Comparison of ENCODE assay signal across 8 mouse cellular contexts in genomic region chr11:119046601-119047245, GRCm38 (mm10). TPM values are rescaled to one million over a fixed set of nuclear protein-coding genes. Genes with fewer than 3 reads are reported as not detected.
A peak's percentile ranks its signal among the peaks of the same experiment; 100 is the strongest.
DNase-seq lines count a peak whose midpoint lies in the region; ATAC-seq lines count a peak whose summit lies in the region.

No protein-coding gene starts in this region.

- no peak for ATAC-seq in heart, embryonic 13.5 days (ENCODE audit: extremely low read depth, insufficient number of reproducible peaks, low FRiP score, low TSS enrichment)
- peak; percentile 15; the same call in 1 of the 2 replicates for ATAC-seq in kidney, embryonic 14.5 days (ENCODE audit: low FRiP score, low TSS enrichment)

- no peak overlapping the region for H3K27ac ChIP-seq in heart, embryonic 13.5 days (replicated peaks)
- H3K27ac ChIP-seq in kidney, embryonic 14.5 days (ENCODE audit: low read depth, low read length): no peak overlapping the region

- H3K9me3 ChIP-seq in heart, embryonic 13.5 days: no peaks in the 10 kb centered on the region
- no peaks in the 10 kb centered on the region for H3K9me3 ChIP-seq in kidney, embryonic 14.5 days (ENCODE audit: control insufficient read depth, low read length)

- H3K9ac ChIP-seq in heart, embryonic 13.5 days: peak overlapping the region; percentile 58
- peak overlapping the region; percentile 25; the same call in 1 of the 2 replicates for H3K9ac ChIP-seq in kidney, embryonic 14.5 days (ENCODE audit: low read depth, low read length)

- no peaks in the 10 kb centered on the region for H3K36me3 ChIP-seq in heart, embryonic 13.5 days
- no peaks in the 10 kb centered on the region for H3K36me3 ChIP-seq in kidney, embryonic 14.5 days (ENCODE audit: control insufficient read depth, insufficient read depth, low read length)

- H3K4me2 ChIP-seq in heart, embryonic 13.5 days: peak overlapping the region; percentile 69
- H3K4me2 ChIP-seq in kidney, embryonic 14.5 days (replicated peaks; ENCODE audit: low read depth, low read length): peak overlapping the region; percentile 53

- peak overlapping the region; percentile 43 for H3K4me3 ChIP-seq in heart, embryonic 13.5 days
- H3K4me3 ChIP-seq in kidney, embryonic 14.5 days (ENCODE audit: low read length): peak overlapping the region; percentile 30

- H3K4me1 ChIP-seq in heart, embryonic 13.5 days: peaks cover 49% of the 10 kb centered on the region
- peaks cover 33% of the 10 kb centered on the region for H3K4me1 ChIP-seq in kidney, embryonic 14.5 days (ENCODE audit: control insufficient read depth, insufficient read depth, low read length)

- H3K27me3 ChIP-seq in heart, embryonic 13.5 days (replicated peaks): peaks cover 100% of the 10 kb centered on the region
- H3K27me3 ChIP-seq in kidney, embryonic 14.5 days (ENCODE audit: control insufficient read depth, insufficient read depth, low read length): peaks cover 98% of the 10 kb centered on the region

- peak; percentile 56 to 73 for DNase-seq in cerebellum, postnatal 10 days
- DNase-seq in cerebellum, postnatal 36 days: no peak
- DNase-seq in adrenal gland, postnatal 14 days: peak; percentile 81
- DNase-seq in lung, postnatal 10 days: peak; percentile 85
- peak; percentile 53 for DNase-seq in skeletal muscle tissue, adult 2 months (ENCODE audit: low read depth, low spot score)
- DNase-seq in layer of hippocampus, adult 9-11 months: no peak

- 2% methylated on average over 39 of the region's 39 CpGs for WGBS in heart, embryonic 13.5 days
- under 1% methylated on average over 39 of the region's 39 CpGs for WGBS in kidney, embryonic 14.5 days

RNA-seq across cellular contexts. Expression of gene Cbx8, which starts 6.0 kb away (rescaled TPM):
- total RNA-seq in adrenal gland, postnatal 14 days (2021): 13.1 and 16.7 TPM in 2 replicates
- 6.1 and 7.0 TPM in 2 replicates for polyA plus RNA-seq in heart, embryonic 13.5 days (2015; fragmentation: Nextera tagmentation; extraction: Ambion mirVana)
- polyA plus RNA-seq in kidney, embryonic 14.5 days (2014; fragmentation: Nextera tagmentation; extraction: Ambion mirVana): 7.8 and 10.9 TPM in 2 replicates

RNA-seq across cellular contexts. Expression of gene Cbx2, which starts 24.0 kb away (rescaled TPM):
- total RNA-seq in adrenal gland, postnatal 14 days (2021): 7.4 and 7.7 TPM in 2 replicates
- polyA plus RNA-seq in heart, embryonic 13.5 days (2015; fragmentation: Nextera tagmentation; extraction: Ambion mirVana): 17.6 and 18.9 TPM in 2 replicates
- polyA plus RNA-seq in kidney, embryonic 14.5 days (2014; fragmentation: Nextera tagmentation; extraction: Ambion mirVana): 19.9 and 38.2 TPM in 2 replicates

RNA-seq across cellular contexts. Expression of gene Cbx4, which starts 39.3 kb away (rescaled TPM):
- total RNA-seq in adrenal gland, postnatal 14 days (2021): 105 and 156 TPM in 2 replicates
- 8.0 and 9.5 TPM in 2 replicates for polyA plus RNA-seq in heart, embryonic 13.5 days (2015; fragmentation: Nextera tagmentation; extraction: Ambion mirVana)
- polyA plus RNA-seq in kidney, embryonic 14.5 days (2014; fragmentation: Nextera tagmentation; extraction: Ambion mirVana): 4.9 and 8.3 TPM in 2 replicates

RNA-seq across cellular contexts. Expression of gene Enpp7, which starts 58.7 kb away (rescaled TPM):
- not detected in 2 replicates for total RNA-seq in adrenal gland, postnatal 14 days (2021)
- polyA plus RNA-seq in heart, embryonic 13.5 days (2015; fragmentation: Nextera tagmentation; extraction: Ambion mirVana): not detected in 2 replicates
- polyA plus RNA-seq in kidney, embryonic 14.5 days (2014; fragmentation: Nextera tagmentation; extraction: Ambion mirVana): not detected in 2 replicates

Comparison
In these comparisons a context has a peak if more than half of its experiments do, and no peak if none do; other contexts are left out.
1. DNase-seq: peak in cerebellum, postnatal 10 days (2 of 2), adrenal gland, postnatal 14 days (single experiment), lung, postnatal 10 days (single experiment) and skeletal muscle tissue, adult 2 months (single experiment); none in cerebellum, postnatal 36 days (0 of 2) and layer of hippocampus, adult 9-11 months (single experiment).